Mouse (Mus musculus): ENCODE data around the gene Gm10322. TPM values are rescaled to one million over a fixed set of nuclear protein-coding genes. Genes with fewer than 3 reads are reported as not detected.

Gene Gm10322
- not detected for polyA plus RNA-seq (2017; shearing (Covaris generic))

DNA sequence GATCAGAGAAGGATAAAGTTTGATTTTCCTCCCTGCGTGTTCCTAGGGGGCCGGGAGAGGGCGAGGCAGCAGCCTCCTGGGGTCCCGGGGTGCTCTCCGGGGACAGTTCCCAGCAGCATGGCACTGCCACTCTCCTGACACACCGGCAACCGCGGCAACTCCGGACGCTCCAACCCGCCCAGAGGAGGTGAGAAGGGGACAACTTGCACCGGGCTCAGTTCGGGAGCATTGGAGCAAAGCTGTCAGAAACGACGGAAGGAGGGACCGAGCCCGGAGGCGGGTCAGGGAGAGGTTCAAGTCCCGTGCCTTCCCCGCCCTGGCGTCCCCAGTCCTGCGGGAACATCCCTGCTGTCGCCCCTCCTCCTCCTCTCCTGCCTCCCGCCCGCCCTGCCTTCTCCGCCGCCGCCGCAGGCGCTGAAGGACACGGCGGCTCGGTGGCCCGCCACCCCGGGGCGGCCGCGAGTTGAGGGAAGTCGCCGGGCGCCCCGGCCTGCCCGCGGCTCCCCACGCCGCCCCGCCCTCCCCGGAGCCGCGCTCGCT, at the start of gene Gm10322:
Gm10322 (plus strand) TSS at position 83 of the 540 bp plus-strand sequence.
- peak; percentile 33 for ATAC-seq

DNA sequence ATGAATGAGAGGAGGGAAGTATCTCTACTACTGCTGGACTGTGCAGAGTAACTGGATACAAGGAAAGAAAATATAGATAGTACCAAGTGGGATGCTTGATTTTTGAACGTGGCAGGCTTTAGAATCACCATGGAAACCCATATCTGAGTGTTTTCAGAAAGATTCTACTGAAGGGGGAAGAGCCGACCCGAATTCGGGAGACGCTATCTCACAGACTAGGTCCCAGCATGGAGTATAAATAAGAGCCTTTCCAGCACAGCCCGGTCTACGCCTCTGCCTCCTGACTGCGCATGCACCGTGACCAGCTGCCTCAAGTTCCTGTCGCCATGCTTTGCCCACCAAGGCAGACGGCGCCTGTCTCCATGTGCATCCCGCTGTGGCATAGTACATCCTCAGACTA, 48.9 kb upstream of the Gm10322 start:
- no peak for ATAC-seq

DNA sequence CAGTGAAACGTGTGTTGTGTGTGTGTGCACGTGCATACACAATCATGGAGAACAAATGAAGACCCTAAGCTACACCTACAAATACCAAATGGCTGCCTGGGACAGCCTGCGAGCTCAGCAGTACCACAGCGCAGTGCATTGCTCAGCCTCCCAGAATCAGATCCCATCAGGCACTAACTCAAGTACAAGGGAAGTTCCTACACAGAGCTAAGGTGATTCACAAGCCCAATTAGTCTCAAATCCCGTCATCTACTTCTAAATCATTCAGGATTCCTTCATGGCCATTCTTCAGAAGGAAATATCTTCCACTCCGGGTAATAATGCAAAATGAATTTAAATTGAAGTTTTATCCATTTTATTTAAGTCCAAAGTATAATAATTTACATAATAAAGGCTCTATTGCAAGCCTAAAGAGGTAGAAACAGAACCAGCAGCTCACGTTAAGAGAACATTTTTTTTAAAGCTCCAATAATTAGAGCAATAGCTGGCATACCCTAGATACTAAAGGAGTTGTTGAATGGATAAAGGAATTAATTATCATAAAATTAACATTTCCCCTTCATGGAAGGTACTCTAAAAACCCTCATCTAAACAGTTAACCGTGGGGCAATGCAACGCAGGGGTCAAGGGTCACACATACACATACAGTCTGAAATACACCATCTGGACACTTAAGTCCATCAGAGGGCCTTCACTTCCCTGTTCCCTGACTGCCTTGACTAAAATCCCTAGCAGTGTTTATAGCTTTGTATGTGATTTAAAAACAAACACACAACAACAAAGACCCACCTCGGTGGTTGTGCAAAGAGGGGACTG, 47.0 kb upstream of the Gm10322 start:
- no peak for ATAC-seq

DNA sequence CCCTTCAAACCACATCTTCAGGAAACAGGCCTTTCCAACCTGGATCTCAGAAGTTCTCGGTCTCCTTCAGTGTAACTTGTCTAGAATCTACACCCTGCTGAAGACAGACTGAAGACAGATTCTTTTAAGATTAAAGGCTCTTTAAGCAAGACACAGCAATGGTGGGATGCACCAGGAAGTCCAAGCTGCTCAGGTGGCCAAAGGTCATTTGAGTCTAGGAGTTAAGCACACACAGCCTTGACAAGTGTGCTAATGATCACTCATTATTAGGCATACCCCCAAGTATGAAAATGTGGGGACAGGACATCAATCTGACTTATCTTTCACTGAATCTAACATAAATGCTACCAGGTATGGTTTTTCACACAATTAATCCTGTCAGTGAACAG, 46.4 kb upstream of the Gm10322 start:
- ATAC-seq, result peak; percentile 39

DNA sequence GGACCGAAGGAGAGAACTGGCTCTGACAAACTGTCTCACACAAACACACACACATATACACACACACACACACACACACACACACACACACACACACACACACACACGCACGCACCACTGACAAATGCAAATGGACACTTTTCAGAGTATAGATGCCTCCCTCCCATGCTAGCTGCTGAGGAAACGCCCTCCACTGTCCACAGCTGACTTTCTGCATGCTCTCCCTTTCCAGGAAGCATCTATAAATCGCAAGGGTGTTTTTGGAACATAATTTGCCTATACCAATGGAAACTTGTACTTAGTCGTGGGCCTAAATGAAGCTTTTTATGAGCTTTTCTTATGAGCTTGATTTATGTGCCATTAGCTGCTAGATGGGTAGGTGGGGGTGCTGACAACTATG, 45.5 kb upstream of the Gm10322 start:
- ATAC-seq, result peak; percentile 74

DNA sequence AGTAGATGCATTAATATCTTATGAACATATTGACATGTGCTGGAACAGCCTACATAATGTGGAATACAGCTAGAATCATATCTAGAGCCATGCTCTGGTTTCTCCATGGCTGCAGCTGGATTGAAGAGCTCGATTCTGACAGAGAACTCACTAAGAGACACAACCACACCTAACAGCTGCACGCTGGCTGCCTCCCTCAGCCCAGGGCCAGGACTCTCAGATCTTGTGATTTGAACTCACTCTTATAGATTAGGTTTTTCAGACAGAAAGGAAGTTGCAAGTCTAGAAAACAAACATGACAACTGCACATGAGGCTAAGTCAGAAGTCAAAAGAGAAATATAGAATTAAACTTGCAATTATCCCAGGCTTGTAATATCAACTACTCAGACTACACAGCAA, 45.1 kb upstream of the Gm10322 start:
- peak; percentile 45 for ATAC-seq

DNA sequence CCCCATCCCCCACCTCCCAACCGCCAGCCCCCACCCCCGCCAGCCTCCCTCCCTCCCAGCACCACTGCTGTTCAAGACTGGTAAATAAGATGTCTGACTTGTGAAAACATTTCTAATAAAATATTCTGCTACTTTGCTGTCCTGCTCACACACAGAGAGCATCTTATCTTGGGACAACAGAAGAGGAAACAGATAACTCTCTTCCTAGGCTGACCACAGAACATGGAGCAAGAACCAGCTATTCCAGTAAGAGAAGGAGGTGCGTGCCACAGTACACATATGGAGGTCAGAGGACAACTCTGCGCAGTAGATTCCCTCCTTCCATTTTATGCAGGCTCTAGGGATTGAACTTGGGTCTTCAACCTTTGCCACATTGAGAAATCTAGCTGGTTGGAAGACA, 44.6 kb upstream of the Gm10322 start:
- no peak for ATAC-seq

DNA sequence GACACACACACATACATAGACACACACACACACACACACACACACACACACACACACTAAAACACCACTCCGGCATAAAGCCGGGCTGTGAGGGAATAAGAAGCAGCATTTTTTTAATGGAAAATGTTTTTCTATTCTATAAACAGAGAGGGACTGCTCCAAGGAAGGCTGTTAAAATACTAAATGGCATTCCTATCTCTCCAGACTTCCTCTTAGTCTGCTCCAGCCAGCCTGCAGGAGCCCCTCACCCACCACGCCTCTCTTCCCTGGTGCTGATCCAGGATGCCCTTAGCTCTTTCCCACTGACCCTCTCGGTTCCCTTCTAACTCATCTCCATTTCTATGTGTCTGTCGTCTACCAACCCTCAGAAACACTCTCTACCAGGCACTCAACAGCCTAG, 43.9 kb upstream of the Gm10322 start:
- no peak for ATAC-seq

DNA sequence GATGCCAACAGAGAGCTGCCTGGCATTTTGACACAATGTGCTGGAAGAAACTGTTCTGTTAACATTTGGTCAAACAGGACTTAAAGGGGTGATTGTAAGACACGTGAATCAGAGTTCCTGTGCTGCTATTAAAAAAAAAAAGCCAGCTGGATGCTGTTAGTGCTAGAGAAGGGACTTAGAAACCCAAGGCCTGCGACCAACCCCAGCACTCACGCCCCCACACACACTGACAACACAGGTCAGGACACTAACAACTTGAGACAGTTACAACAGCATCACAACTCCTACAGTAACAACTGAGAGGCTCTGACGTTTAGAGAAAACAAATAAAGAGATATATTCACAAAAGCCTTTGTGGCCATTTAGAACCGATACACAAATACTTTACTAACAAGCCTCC, 39.6 kb upstream of the Gm10322 start:
- ATAC-seq, result no peak

DNA sequence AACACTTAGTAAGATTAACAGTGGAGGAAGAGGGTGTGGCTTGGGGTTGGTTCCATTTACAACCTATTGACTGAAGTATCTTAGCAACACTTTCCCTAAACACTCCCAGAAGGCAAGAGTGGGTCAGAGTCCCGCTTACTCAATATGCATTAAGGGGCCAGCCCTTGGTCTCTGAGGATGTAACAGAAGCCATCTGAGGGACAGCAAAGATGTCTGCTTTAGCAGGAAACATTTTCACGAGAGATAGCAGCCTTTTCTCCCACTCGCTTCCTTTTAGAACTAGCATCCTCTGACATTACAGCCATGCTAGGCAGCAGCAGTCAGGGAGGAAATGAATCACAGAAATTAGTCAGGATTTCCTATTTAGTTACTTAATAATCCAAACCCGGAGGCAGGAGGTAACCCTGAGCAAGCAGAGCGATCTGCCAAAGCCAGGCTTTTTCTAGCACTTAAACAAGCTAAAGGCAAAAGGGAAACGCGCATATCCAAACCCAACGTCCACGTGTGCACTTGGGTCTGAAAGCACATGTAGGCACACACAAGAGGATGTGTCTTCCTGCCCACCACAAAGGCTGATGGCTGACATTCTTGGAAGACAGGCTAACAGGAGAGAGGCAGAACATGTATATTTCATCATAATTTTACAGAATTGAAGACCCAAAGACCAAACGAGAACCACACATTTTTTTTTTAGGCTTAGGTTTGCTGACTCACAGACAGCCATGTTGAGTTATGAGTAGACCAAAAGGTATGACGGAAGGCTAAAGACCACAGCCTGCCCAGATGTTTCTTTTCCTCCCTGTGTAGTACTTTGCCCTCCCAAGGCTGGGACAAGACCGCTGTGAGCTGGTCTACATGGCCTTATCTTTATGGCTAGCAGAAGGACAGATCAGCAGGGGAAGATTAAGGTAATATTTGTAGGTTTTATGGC, 37.7 kb upstream of the Gm10322 start:
- peak; percentile 81 for ATAC-seq

DNA sequence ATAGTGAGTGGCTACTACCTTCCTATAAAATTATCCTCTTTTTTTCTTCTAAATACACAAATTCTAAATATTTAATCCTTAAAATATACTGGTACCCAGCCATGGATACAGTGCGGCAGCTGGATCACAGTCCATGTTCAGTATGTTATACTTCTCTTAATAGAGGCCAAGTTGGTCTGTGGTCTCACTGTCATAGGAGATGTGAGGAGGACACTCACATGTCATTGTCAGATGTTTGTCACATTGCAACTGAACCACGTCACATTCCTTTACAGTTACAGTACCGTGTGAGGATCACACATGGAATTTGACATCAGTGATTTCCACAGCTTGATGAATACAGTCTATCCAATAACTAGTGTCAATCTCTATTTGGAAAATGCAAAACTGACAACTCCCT, 36.2 kb upstream of the Gm10322 start:
- ATAC-seq, result no peak

DNA sequence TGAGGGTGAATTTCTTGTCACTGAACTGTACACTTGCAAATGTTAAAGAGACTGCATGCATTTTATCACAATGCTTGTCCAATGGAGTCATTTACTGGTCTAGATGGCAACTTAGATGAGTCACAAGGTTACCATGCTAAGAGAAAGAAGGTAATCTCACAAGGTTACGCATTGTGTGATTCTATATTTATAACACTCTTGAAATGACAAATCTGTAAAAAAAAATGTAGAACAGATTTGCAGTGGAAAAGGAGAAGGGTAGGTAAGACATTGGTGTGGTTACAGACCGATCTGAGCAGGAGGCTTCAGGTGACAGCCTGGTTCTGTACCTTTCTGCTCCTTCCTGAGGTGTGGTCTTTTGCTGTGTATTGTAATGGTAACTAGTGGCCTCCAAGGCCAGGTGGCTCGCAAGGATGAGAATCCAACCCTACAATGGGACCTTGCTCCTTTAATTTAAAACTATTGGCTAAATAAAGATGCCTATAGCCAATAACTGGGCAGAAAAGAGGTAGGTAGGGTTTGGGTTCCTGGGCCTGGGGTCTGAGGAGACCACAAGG, 35.2 kb upstream of the Gm10322 start:
- ATAC-seq, result no peak

DNA sequence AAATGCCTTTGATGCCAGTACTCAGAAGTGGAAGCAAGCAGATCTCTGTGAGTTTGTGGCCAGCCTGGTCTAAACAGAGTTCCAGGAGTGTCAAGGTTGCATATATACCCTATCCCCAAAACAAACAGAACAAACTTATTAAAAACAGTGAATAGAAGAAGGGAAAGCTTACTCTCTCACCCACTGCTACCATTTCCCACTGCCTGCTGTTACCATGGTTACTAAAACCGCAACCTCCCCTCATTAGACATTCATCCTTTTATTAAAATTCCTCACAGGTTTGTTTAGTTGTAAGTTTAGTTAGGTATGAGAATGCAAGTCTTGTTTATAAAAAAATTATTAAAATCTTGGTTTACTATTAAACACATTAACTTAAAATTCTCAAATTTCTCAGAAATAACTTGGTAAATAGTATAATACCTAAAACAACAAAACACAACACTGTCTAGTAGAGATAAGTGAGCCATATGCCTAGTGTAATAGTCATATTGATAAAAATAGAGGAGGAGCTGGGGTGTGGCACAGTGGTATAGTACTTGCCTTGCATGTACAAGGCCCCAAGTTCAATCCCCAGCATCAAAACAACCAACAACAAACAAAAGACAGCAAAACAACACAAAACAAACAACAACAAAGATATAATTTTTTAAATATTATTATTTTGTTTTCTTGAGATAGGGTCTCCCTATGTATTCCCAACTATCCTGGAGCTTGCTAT, 33.9 kb upstream of the Gm10322 start:
- ATAC-seq, result no peak

DNA sequence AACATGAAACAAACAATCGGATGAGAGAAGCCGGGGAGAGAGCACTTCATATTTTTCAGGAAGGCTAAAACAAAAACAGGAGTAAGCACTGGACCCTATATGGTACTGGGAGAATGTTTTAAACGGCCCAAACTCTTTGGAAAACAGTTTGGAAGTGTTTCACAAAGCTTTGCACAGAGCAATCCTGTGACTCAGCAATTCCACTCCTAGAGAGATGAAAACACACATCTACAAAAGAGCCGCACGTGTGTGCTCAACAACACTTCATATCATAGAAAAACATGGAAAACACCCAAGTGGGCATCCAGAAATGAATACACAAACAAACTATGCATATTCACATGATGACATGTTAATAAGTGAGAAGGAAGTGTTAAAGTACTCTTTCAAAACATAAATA, 30.2 kb upstream of the Gm10322 start:
- no peak for ATAC-seq

DNA sequence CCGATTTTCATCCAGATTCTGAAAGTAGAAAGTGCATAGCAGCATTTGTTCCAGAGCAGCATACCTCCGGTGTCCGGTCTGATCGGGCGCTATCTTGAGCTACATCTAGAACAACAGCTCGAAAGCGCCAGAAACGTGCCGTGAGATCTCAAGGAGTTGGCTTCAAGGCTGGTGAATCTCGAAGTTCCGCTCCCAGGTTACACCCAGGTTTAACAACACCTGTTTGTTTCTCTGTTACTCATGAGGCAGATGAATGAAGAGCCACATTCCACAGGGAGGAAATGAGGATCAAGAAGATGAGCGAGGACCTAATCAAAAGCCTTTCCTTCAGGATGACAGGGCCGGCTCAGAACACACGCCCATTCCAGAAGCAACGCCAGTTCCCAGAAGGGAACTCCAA, 29.0 kb upstream of the Gm10322 start:
- ATAC-seq, result no peak

DNA sequence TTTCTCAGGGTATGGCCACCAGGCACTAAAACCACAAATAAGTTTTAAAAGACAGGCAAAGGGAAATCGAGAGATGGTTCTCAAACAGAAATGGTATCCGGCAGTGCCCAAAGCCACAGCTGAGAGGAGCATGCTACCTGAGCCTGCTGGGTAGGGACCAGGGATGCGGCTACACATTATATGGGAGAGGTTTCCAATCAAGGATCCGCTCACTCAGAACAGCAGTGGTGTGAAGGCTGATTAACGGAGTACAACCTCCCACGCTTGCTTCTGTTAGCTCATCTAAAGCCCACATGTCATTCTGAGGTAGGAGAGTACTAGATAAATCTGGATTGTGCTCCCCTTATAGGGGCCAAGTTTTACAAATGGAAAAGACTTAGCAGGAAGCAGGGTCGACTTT, 27.7 kb upstream of the Gm10322 start:
- ATAC-seq, result no peak

DNA sequence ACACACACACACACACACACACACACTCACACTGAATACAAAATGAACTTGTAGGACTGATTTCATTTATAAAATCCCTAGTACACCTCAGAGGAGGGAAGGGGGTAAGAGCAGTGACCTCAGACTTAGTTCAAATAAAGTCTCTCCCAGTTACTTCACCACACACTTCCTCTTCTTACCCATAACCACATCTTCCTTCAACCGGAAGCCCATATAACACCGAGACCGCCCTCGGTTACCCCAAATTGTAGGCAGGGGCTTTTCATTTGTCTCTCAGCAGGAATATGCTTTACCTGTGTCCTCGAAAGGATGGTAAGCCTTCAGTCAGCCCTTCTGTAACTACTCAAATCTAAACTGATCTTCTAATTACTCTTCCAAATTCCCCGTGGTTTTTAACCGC, 26.4 kb upstream of the Gm10322 start:
- peak; percentile 98 for ATAC-seq

DNA sequence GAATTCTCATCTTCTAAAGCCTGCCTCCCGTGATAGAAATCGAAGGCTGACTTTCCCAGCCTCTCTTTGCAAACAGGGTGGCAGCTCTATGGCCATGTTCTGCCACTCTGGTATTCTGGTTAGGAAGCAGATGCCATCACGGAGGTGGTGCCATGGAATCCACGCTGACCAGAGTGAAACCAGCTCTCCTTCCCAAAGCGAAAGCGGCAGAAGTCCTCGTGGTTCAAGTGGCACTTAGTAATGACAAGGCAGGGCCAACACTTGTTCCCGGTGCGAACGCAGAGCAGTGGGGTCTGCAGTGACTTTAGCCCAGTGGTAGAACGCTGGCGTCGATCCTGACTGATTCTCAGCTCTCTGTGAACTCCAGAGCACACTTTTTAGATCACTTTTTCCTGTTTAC, 26.0 kb upstream of the Gm10322 start:
- no peak for ATAC-seq

DNA sequence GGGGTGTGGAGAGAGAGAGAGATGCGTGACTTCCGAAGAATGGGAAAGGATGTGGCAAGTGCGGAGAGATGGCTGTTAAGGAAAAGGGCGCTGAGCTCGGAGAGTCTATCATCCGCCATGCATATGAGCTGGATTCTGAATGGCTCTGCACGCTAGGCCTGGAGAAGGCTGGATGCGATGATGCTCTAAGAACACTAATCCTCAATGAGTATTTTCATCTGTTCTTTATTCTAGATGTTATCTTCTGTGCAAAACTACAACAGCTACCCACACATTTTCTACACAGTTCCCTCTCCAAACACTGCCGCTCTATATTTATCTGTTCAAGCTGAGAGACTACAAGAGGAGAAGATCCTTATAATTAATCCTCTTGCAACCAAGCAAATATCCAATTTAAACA, 25.3 kb upstream of the Gm10322 start:
- no peak for ATAC-seq

DNA sequence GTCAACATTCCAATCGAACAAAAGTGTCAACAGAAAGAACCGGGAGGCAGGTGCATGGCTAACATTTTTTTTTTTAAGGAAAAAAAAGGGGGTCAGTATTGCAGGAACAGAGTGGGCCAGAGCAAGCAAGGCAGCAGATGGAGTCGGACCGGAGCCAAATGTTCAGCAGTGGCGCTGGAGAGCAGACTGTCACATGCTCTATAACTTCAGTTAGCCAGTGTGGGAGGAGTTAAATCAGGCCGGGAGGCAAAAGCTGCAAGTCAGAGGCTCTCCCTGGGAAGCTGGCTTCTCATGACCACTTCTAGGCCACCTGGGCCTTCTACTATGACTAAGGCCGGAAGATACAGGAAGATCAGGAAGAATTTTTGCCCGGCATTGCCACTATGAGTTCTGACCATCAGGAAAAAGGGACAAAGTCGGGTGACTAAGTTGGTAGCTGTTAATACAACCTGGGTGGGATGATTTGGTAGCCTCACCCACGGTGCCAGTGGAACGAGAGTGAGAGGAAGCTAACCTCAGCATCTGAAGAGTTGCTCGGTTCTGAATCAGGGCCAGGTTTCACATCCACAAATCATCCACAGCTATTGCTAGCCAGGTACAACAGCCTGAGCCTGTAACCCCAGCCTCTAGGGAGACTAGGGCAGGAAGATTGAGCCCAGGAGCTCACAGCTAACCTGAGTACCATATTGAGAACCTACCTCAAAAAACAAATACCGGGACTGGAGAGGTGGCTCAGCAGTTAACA, 21.9 kb upstream of the Gm10322 start:
- ATAC-seq, result no peak

DNA sequence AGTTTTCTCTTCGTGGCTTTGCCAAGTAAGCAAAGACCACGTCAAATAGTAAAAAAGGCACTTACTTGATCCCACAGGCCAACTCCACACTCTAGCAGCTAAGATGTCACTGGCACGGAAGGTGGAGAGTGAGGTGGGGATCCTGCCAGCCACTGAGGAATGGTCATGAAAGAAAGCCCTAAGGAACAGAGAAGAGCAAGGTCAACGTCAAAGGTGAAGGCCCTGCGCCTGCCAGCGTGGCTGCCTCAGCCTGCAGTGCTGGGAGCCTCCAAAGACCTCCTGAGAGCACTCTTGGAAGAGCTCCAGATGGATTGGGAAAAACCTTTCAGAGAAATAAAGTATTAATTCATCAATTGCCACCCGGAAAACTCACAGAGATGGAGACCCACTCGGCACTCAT, 15.3 kb upstream of the Gm10322 start:
- no peak for ATAC-seq

DNA sequence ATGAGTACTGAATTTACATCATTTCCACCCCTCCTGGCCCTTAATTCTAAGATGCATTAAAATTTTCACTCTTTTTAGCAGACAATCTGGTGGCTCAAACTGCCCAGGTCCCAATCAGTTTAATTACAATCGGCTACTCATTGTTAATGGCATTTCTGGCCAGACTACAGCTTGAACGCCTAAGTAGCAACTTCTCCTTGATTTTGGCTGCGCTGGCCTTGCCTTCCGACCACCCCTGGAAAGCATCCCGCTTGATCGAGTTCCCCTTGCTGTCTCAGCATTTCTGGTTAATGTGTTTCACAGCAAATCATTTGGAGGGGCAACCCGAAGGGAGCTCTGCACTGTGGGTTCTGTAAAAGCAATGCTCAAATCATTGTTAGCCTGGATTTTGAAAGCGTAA, 13.8 kb upstream of the Gm10322 start:
- ATAC-seq, result no peak
